Mouse (Mus musculus): ENCODE results near the gene Prr14. TPM values are rescaled to one million over a fixed set of nuclear protein-coding genes. Genes with fewer than 3 reads are reported as not detected.
"Not testable (repeated sequence)": the region's sequence is repeated elsewhere in the genome, so short reads cannot be mapped to it uniquely, and the experiment has no call there.

Gene Prr14
- polyA plus RNA-seq, 1 experiment from 2014 or later: 46.9 TPM

DNA sequence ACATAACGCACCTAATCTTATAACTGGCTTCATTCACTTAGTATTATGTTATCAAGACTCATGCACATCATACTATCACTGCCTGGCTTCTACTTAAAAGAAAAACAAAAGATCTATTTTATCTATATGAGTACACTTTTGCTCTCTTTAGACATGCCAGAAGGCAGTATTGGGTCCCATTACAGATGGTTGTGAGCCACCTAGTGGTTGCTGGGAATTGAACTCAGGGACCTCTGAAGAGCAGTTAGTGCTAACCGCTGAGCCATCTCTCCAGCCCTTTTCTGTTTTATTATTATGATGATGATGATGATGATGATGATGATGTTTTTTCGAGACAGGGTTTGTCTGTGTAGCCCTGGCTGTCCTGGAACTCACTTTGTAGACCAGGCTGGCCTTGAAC, 39.0 kb downstream of the Prr14 start:
- H3K27ac ChIP-seq: no peak overlapping the region
- no peaks in the 10 kb centered on the region for H3K27me3 ChIP-seq (ENCODE audit: low read depth, poor library complexity, severe bottlenecking)
- H3K4me3 ChIP-seq: no peak overlapping the region
- H3K4me1 ChIP-seq: no peaks in the 10 kb centered on the region
- 41% methylated on average over 3 of the region's 3 CpGs for whole genome bisulfite sequencing
- H3K36me3 ChIP-seq: no peaks in the 10 kb centered on the region
- H3K9me3 ChIP-seq (replicated peaks): no peaks in the 10 kb centered on the region
- no peak for DNase-seq (ENCODE audit: low spot score)

DNA sequence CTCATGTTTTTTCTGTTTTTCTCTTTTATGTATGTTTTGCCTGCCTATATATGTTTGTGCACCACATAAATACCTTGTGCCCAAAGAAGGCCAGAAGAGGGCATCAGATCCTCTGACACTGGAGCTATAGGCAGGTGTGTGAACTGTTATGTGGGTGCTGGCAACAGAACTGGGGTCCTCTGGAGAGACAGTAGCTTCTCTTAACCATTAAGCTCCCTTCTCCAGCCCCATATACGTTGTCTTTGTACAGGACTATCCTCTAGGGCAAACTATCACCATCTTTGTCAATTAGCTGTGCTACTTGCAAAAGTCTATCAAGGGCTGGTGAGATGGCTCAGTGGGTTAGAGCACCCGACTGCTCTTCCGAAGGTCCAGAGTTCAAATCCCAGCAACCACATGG, 48.9 kb downstream of the Prr14 start:
- H3K9me3 ChIP-seq (replicated peaks): no peaks in the 10 kb centered on the region

DNA sequence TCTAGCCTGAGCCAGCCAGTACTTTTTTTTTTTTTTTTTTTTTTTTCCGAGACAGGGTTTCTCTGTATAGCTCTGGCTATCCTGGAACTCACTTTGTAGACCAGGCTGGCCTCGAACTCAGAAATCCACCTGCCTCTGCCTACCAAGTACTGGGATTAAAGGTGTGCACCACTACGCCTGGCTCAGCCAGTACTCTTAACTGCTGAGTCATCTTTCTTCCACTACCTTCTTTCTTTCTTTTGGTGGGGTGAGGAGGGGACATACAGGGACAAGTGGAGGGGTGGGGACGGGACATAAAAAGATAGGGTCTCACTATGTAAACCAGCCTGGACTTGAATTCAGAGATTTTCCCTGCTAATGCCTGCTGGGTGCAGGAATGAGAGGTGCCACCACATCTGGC, 50.4 kb downstream of the Prr14 start:
- not testable (repeated sequence) for H3K9me3 ChIP-seq (replicated peaks); H3K27ac ChIP-seq; H3K27me3 ChIP-seq (ENCODE audit: low read depth, poor library complexity, severe bottlenecking); H3K4me3 ChIP-seq; DNase-seq (ENCODE audit: low spot score)
- 87% methylated on average over 4 of the region's 4 CpGs for WGBS
- Histone ChIP-seq H3K36me3 (peaks cover 18% of the 10 kb centered on the region), H3K4me1 (peaks cover 22% of the 10 kb centered on the region)

More for the DNA sequence above, 48.9 kb downstream of the Prr14 start:
- Histone ChIP-seq H3K27ac (no peak overlapping the region), H3K4me3 (no peak overlapping the region), H3K27me3 (ENCODE audit: low read depth, poor library complexity, severe bottlenecking) (no peaks in the 10 kb centered on the region), H3K4me1 (peaks cover 14% of the 10 kb centered on the region), H3K36me3 (peaks cover 4% of the 10 kb centered on the region; the same call in 1 of the 2 replicates)
- WGBS: 96% methylated on average over 3 of the region's 3 CpGs
- DNase-seq (ENCODE audit: low spot score): no peak

DNA sequence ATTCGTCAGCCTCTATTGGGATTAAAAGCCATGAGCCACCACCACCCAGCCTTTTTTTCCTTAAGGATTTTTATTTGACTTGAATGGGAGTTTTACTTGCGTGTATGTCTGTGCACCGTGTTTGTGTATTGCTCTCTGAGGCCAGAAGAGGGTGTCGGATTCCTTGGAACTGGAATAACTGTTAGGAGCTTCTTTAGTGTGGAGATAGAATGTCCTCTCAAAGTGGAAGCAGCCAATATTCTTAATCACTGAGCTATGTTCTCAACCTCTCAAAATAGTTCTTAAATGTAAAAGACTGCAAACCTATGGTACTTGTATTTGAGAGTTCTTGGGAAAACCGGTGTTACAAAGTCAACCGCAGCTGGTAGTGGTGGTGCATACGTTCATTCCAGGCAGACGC, 51.8 kb downstream of the Prr14 start:
- Histone ChIP-seq H3K9me3 (replicated peaks) (no peaks in the 10 kb centered on the region), H3K4me3 (peak overlapping the region; percentile 86), H3K36me3 (peaks cover 31% of the 10 kb centered on the region), H3K27ac (peak overlapping the region; percentile 99), H3K27me3 (ENCODE audit: low read depth, poor library complexity, severe bottlenecking) (no peaks in the 10 kb centered on the region), H3K4me1 (peaks cover 22% of the 10 kb centered on the region)
- WGBS: 47% methylated on average over 8 of the region's 8 CpGs
- DNase-seq (ENCODE audit: low spot score): no peak

DNA sequence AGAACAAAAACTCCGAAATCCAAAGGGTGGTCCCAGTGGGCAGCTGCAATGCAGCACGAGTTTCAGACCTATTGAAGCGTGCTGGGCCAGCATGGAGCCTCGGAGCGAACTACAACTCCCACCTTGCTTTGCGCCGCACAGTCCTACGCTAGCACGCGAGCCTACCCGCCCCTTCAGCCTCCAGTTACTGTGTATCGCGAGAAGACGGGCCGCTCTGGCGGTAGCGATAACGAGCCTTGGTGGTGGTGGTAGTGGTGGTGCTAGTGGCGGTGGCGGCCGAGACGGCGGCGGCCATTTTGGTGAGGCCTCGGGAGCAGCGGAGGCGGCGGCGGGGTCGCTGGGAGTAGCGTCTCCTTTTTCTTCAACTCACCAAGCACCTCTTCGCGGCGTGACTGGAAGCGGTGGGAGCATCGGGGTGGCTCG, 52.4 kb downstream of the Prr14 start, which contains the start of gene Srcap:
Srcap (plus strand) TSS at position 176 of the 423 bp plus-strand sequence.
- H3K27ac ChIP-seq: peak within 1 kb of the TSS; percentile 99
- H3K27me3 ChIP-seq (ENCODE audit: low read depth, poor library complexity, severe bottlenecking): no peaks in the 10 kb centered on the region
- under 1% methylated on average over 37 of the region's 37 CpGs for WGBS
- H3K36me3 ChIP-seq: peaks cover 37% of the 10 kb centered on the region
- peaks cover 22% of the 10 kb centered on the region for H3K4me1 ChIP-seq
- peak; percentile 96 for DNase-seq (ENCODE audit: low spot score)
- peak within 1 kb of the TSS; percentile 86 for H3K4me3 ChIP-seq
- H3K9me3 ChIP-seq (replicated peaks): no peaks in the 10 kb centered on the region

DNA sequence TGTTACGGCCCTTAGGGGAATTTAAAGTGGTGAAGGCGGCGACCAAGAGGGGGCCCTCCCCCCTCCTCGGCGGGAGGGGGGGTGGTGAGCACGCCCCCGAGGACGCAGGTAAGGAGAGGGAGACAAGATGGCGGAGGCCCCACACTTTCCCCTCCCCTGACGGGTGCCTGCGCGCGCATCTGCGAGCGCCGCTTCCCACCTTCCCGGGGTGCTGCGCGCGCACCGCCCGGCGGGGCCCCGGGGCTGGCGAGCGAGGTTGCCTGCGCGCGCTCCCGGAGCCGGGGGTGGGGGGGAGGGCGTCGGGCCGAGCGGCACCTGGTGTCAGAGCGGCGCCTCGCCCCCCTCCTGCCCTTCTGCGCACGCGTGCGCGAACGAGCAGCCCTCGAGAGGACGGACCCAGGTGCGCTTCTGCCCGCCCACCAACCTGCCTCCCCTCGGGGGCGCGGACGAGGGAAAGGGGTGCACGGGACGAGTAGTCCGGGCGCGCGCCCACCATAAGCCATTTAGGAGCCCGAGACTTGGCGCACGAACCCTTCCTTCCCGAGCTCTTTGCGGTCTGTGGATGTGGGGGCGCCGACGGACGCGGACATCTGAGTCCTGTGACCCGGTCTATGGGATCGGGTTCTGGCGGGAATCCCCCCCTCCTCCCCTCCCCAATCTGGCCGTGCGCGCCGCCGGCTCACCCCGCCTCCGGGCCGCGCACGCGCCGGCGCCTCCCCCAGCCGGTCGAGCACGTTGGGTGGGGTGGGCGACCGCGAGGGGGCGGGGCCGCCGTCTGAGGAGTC, 53.0 kb downstream of the Prr14 start:
- no peaks in the 10 kb centered on the region for H3K9me3 ChIP-seq (replicated peaks)
- peak overlapping the region; percentile 86 for H3K4me3 ChIP-seq
- whole genome bisulfite sequencing: under 1% methylated on average over 86 of the region's 93 CpGs
- peak overlapping the region; percentile 99 for H3K27ac ChIP-seq
- peaks cover 22% of the 10 kb centered on the region for H3K4me1 ChIP-seq
- DNase-seq (ENCODE audit: low spot score): peak; percentile 96
- H3K36me3 ChIP-seq: peaks cover 43% of the 10 kb centered on the region
- H3K27me3 ChIP-seq (ENCODE audit: low read depth, poor library complexity, severe bottlenecking): no peaks in the 10 kb centered on the region

DNA sequence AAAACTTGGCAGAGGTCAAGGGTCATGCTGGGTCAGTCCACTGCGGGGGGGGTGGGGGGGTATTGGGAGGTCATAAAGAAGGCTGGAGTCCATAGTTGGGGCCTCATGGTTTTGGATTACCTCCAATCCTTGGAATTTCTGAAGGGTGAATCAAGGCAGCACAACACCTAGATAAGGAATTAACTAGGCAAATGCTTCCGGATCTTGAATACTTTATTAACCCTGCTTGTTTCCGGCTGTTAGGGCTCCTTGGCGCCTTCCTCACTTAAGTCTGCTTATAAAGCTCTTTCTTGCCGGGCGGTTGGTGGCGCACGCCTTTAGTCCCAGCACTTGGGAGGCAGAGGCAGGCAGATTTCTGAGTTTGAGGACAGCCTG, 53.6 kb downstream of the Prr14 start:
- Histone ChIP-seq H3K27me3 (ENCODE audit: low read depth, poor library complexity, severe bottlenecking) (no peaks in the 10 kb centered on the region), H3K9me3 (replicated peaks) (no peaks in the 10 kb centered on the region), H3K4me3 (peak overlapping the region; percentile 86), H3K27ac (peak overlapping the region; percentile 99), H3K4me1 (peaks cover 22% of the 10 kb centered on the region), H3K36me3 (peaks cover 49% of the 10 kb centered on the region)
- 47% methylated on average over 8 of the region's 8 CpGs for WGBS
- DNase-seq (ENCODE audit: low spot score): no peak

DNA sequence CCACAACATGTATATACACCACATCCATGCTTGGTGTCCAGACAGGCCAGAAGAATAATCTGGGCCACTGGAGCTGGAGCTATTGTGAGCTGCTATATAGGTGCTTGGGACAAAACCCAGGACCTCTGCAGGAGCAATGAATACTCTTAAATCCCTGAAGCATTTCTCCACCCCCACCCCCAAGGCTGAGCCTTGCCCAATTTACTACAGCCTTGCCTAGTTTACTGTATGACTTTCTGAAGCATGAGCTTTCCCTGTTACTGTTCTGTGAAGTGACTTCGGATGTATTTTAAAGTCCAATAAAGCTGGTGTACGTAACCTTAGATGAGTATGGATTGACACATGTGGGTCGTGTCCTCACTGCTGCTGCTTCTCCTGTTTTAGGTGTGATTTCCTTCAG, 54.4 kb downstream of the Prr14 start:
- Histone ChIP-seq H3K36me3 (peaks cover 57% of the 10 kb centered on the region), H3K4me1 (peaks cover 22% of the 10 kb centered on the region), H3K9me3 (replicated peaks) (no peaks in the 10 kb centered on the region), H3K27ac (no peak overlapping the region), H3K4me3 (peak overlapping the region; percentile 86), H3K27me3 (ENCODE audit: low read depth, poor library complexity, severe bottlenecking) (no peaks in the 10 kb centered on the region)
- 93% methylated on average over 3 of the region's 3 CpGs for WGBS
- DNase-seq (ENCODE audit: low spot score): no peak

DNA sequence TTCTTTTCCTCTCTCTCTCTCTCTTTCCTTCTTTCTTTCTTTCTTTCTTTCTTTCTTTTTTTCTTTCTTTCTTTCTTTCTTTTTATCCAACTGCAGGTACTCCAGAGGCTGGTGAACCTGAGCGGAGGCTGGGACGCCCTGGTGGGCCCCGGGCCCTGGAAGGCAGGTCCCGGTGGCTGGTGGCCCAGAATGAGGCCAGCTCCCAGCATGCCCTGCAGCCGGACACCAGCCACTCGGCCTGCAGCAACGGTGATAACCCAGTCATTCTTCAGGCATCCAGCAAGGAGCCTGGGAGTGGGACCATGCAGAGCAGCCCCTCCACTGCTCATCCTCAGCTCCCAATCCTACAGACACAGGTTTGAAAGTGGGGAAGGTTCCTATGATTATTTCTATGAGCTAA, 56.4 kb downstream of the Prr14 start:
- WGBS: 94% methylated on average over 7 of the region's 7 CpGs
- Histone ChIP-seq H3K36me3 (peaks cover 77% of the 10 kb centered on the region), H3K27ac (no peak overlapping the region)

DNA sequence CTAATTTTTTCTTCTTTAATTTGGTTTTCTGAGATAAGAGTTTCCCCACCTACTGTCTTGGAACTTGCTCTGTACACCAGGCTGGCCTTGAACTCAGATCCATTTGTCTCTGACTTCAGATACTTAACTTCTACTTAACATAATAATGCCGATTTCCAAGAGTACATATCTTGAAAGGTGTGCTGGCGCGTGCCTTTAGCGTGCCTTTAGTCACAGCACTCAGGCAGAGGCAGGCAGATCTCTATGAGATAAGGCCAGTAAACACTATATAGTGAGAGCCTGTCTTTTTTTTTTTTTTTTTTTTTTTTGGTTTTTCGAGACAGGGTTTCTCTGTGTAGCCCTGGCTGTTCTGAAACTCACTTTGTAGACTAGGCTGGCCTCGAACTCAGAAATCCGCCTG, 56.9 kb downstream of the Prr14 start:
- Histone ChIP-seq H3K27ac (no peak overlapping the region), H3K4me1 (peaks cover 17% of the 10 kb centered on the region), H3K9me3 (replicated peaks) (no peaks in the 10 kb centered on the region), H3K4me3 (no peak overlapping the region), H3K36me3 (peaks cover 82% of the 10 kb centered on the region), H3K27me3 (ENCODE audit: low read depth, poor library complexity, severe bottlenecking) (no peaks in the 10 kb centered on the region)
- DNase-seq (ENCODE audit: low spot score): no peak
- 98% methylated on average over 6 of the region's 7 CpGs for WGBS

More for the DNA sequence above, 56.4 kb downstream of the Prr14 start:
- H3K9me3 ChIP-seq (replicated peaks): no peaks in the 10 kb centered on the region
- DNase-seq (ENCODE audit: low spot score): no peak
- H3K27me3 ChIP-seq (ENCODE audit: low read depth, poor library complexity, severe bottlenecking): no peaks in the 10 kb centered on the region
- no peak overlapping the region for H3K4me3 ChIP-seq
- peaks cover 22% of the 10 kb centered on the region for H3K4me1 ChIP-seq

DNA sequence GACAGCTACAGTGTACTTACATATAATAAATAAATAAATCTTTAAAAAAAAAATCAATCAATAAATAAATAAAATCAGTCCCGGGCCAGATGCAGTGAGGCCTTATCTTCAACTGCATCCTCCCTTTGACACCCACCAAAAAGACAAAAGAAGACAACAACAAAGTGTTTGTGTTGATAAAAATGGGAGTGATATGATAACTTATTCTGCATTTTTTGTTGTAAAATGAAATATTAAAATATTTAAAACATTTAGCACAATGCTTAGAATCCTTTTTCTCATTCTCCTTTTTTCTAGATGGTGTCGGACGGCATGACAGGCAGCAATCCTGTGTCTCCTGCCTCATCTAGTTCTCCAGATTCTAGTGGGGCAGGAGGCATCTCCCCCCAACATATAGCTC, 59.9 kb downstream of the Prr14 start, which contains the start of gene Gm42715:
Gm42715 (plus strand) TSS at position 301 of the 400 bp plus-strand sequence.
- Histone ChIP-seq H3K27ac (no peak within 1 kb of the TSS), H3K4me1 (no peaks in the 10 kb centered on the region), H3K36me3 (peaks cover 98% of the 10 kb centered on the region), H3K9me3 (replicated peaks) (no peaks in the 10 kb centered on the region), H3K27me3 (ENCODE audit: low read depth, poor library complexity, severe bottlenecking) (no peaks in the 10 kb centered on the region), H3K4me3 (no peak within 1 kb of the TSS)
- no peak for DNase-seq (ENCODE audit: low spot score)
- WGBS: 94% methylated on average over 3 of the region's 3 CpGs

Data from limb, embryonic 10.5 days (tissue).